9 mouse cellular contexts compared by ENCODE assay signal in genomic region chr9:119323260-119323645, GRCm38 (mm10). TPM values are rescaled to one million over a fixed set of nuclear protein-coding genes. Genes with fewer than 3 reads are reported as not detected.
DNase-seq lines count a peak whose midpoint lies in the region; ATAC-seq and TF ChIP-seq lines count a peak whose summit lies in the region.
"Had no signal": no experiment of that assay in that cellular context is flagged by ENCODE, and none has a peak within 500 bp of the region (broad histone marks: within the 10 kb centered on the region; RNA-seq: fewer than 3 reads in every experiment).

No protein-coding gene starts in this region.

- no peaks in the 10 kb centered on the region for H3K9me3 ChIP-seq in embryonic facial prominence, embryonic 12.5 days
- H3K9me3 ChIP-seq in intestine, postnatal 0 days (ENCODE audit: control insufficient read depth), result no peaks in the 10 kb centered on the region
- no peaks in the 10 kb centered on the region for H3K9me3 ChIP-seq in neural tube, embryonic 13.5 days

- no peaks in the 10 kb centered on the region for H3K36me3 ChIP-seq in liver, adult 2 months (ENCODE audit: control insufficient read depth, insufficient read depth, low read length)
- no peaks in the 10 kb centered on the region for H3K36me3 ChIP-seq in embryonic facial prominence, embryonic 12.5 days
- 0 out of 2 replicates have a peak, but pooled peaks cover 2% of the 10 kb centered on the region for H3K36me3 ChIP-seq in intestine, postnatal 0 days (ENCODE audit: control insufficient read depth, insufficient read depth)
- H3K36me3 ChIP-seq in neural tube, embryonic 13.5 days, result no peaks in the 10 kb centered on the region

- peak overlapping the region; percentile 81 for H3K4me2 ChIP-seq in embryonic facial prominence, embryonic 12.5 days (replicated peaks)
- H3K4me2 ChIP-seq in intestine, postnatal 0 days (replicated peaks; ENCODE audit: low read depth), result peak overlapping the region; percentile 99
- peak overlapping the region; percentile 76 for H3K4me2 ChIP-seq in neural tube, embryonic 13.5 days

- H3K9ac ChIP-seq in liver, adult 2 months (ENCODE audit: low read depth, low read length), result peak overlapping the region; percentile 77
- peak overlapping the region; percentile 50; the same call in 1 of the 2 replicates for H3K9ac ChIP-seq in embryonic facial prominence, embryonic 12.5 days
- peak overlapping the region; percentile 80 for H3K9ac ChIP-seq in intestine, postnatal 0 days (ENCODE audit: low read depth, low read length)
- peak overlapping the region; percentile 89 for H3K9ac ChIP-seq in neural tube, embryonic 13.5 days

- peak; percentile 62 for DNase-seq in liver, adult 2 months (ENCODE audit: extremely low read depth, low read depth, low spot score)
- no peak for DNase-seq in liver
- DNase-seq in frontal cortex, postnatal 25 days (ENCODE audit: low spot score in 2 of 2), result no peak
- DNase-seq in adrenal gland, adult (ENCODE audit: inconsistent age in 2 of 2, low spot score in 1 of 2), result no peak
- no peak for DNase-seq in adrenal gland, postnatal 25 days

- no peak for TF ChIP-seq POLR2A in liver, adult 2 months (IDR thresholded peaks at IDR 0.05; ENCODE audit: extremely low read depth, insufficient read depth, low read length)

- no peak for TF ChIP-seq CTCF in liver, adult 2 months (IDR thresholded peaks at IDR 0.05; ENCODE audit: low read depth, low read length)
- no peak for TF ChIP-seq CTCF in intestine, postnatal 0 days (IDR thresholded peaks at IDR 0.05; ENCODE audit: low read depth)

- peaks cover 12% of the 10 kb centered on the region; the same call in 1 of the 2 replicates for H3K79me2 ChIP-seq in liver, adult 2 months (ENCODE audit: control insufficient read depth, insufficient read depth, low read length)

- H3K27me3 ChIP-seq in liver, adult 2 months (ENCODE audit: control insufficient read depth, insufficient read depth, low read length), result no peaks in the 10 kb centered on the region
- no peaks in the 10 kb centered on the region for H3K27me3 ChIP-seq in embryonic facial prominence, embryonic 12.5 days
- no peaks in the 10 kb centered on the region for H3K27me3 ChIP-seq in intestine, postnatal 0 days (replicated peaks; ENCODE audit: control insufficient read depth, insufficient read depth, low read length)
- no peaks in the 10 kb centered on the region for H3K27me3 ChIP-seq in neural tube, embryonic 13.5 days

- peak overlapping the region; percentile 60 for H3K4me3 ChIP-seq in liver, adult 2 months (ENCODE audit: insufficient read depth, low read depth, low read length)
- peak overlapping the region; percentile 93 for H3K4me3 ChIP-seq in embryonic facial prominence, embryonic 12.5 days
- peak overlapping the region; percentile 92 for H3K4me3 ChIP-seq in intestine, postnatal 0 days (ENCODE audit: low read depth, low read length)
- peak overlapping the region; percentile 98 for H3K4me3 ChIP-seq in neural tube, embryonic 13.5 days

- no peak for ATAC-seq in embryonic facial prominence, embryonic 12.5 days (ENCODE audit: insufficient number of reproducible peaks, insufficient read depth, low FRiP score, low TSS enrichment)
- ATAC-seq in intestine, postnatal 0 days, result no peak
- ATAC-seq in neural tube, embryonic 13.5 days (ENCODE audit: low read depth), result no peak

- peak overlapping the region; percentile 94 for H3K27ac ChIP-seq in liver, adult 2 months (replicated peaks; ENCODE audit: insufficient read depth, low read depth, low read length)
- peak overlapping the region; percentile 84 for H3K27ac ChIP-seq in embryonic facial prominence, embryonic 12.5 days
- H3K27ac ChIP-seq in intestine, postnatal 0 days (ENCODE audit: low read depth, low read length), result peak overlapping the region; percentile 93
- peak overlapping the region; percentile 95 for H3K27ac ChIP-seq in neural tube, embryonic 13.5 days (replicated peaks)

- WGBS in liver, adult 2 months, result 2% methylated on average over 9 of the region's 9 CpGs
- 8% methylated on average over 9 of the region's 9 CpGs for WGBS in embryonic facial prominence, embryonic 12.5 days
- WGBS in intestine, postnatal 0 days, result 4% methylated on average over 9 of the region's 9 CpGs
- 10% methylated on average over 9 of the region's 9 CpGs for WGBS in neural tube, embryonic 13.5 days

- peaks cover 9% of the 10 kb centered on the region for H3K4me1 ChIP-seq in liver, adult 2 months (ENCODE audit: control insufficient read depth, insufficient read depth, low read length)
- H3K4me1 ChIP-seq in embryonic facial prominence, embryonic 12.5 days, result peaks cover 8% of the 10 kb centered on the region; the same call in 1 of the 2 replicates
- no peaks in the 10 kb centered on the region for H3K4me1 ChIP-seq in intestine, postnatal 0 days (replicated peaks; ENCODE audit: control insufficient read depth, insufficient read depth, low read length)
- H3K4me1 ChIP-seq in neural tube, embryonic 13.5 days (replicated peaks), result peaks cover 34% of the 10 kb centered on the region

RNA-seq across cellular contexts. Expression of gene Oxsr1, which starts 1.0 kb away (rescaled TPM):
- total RNA-seq in liver, adult 2 months (2014; rRNA removed), result 14.2 and 15.6 TPM in 2 replicates
- polyA plus RNA-seq in liver, adult 2 months (2012; rRNA removed), result 7.6 and 8.6 TPM in 2 replicates
- polyA plus RNA-seq in embryonic facial prominence, embryonic 12.5 days (2016; fragmentation: Nextera tagmentation; extraction: Ambion mirVana), result 17.9 and 18.0 TPM in 2 replicates
- polyA plus RNA-seq in intestine, postnatal 0 days (2015; fragmentation: Nextera tagmentation; extraction: Ambion mirVana), result 7.9 and 8.7 TPM in 2 replicates
- polyA plus RNA-seq in neural tube, embryonic 13.5 days (2015; fragmentation: Nextera tagmentation; extraction: Ambion mirVana), result 12.3 and 12.9 TPM in 2 replicates
- 33.7 and 37.5 TPM in 2 replicates for total RNA-seq in adrenal gland, postnatal 25 days (2021)

RNA-seq across cellular contexts. Expression of gene Acaa1a, which starts 16.2 kb away (rescaled TPM):
- 155 and 170 TPM in 2 replicates for total RNA-seq in liver, adult 2 months (2014; rRNA removed)
- polyA plus RNA-seq in liver, adult 2 months (2012; rRNA removed), result 280 and 328 TPM in 2 replicates
- polyA plus RNA-seq in embryonic facial prominence, embryonic 12.5 days (2016; fragmentation: Nextera tagmentation; extraction: Ambion mirVana), result 93.7 and 97.8 TPM in 2 replicates
- 90.5 and 97.0 TPM in 2 replicates for polyA plus RNA-seq in intestine, postnatal 0 days (2015; fragmentation: Nextera tagmentation; extraction: Ambion mirVana)
- 98.3 and 106 TPM in 2 replicates for polyA plus RNA-seq in neural tube, embryonic 13.5 days (2015; fragmentation: Nextera tagmentation; extraction: Ambion mirVana)
- 99.0 and 138 TPM in 2 replicates for total RNA-seq in adrenal gland, postnatal 25 days (2021)

RNA-seq across cellular contexts. Expression of gene Myd88, which starts 18.0 kb away (rescaled TPM):
- 4.8 and 6.3 TPM in 2 replicates for total RNA-seq in liver, adult 2 months (2014; rRNA removed)
- 9.8 and 11.3 TPM in 2 replicates for polyA plus RNA-seq in liver, adult 2 months (2012; rRNA removed)
- polyA plus RNA-seq in embryonic facial prominence, embryonic 12.5 days (2016; fragmentation: Nextera tagmentation; extraction: Ambion mirVana), result 11.6 and 11.8 TPM in 2 replicates
- polyA plus RNA-seq in intestine, postnatal 0 days (2015; fragmentation: Nextera tagmentation; extraction: Ambion mirVana), result 29.7 and 30.9 TPM in 2 replicates
- 6.6 and 6.9 TPM in 2 replicates for polyA plus RNA-seq in neural tube, embryonic 13.5 days (2015; fragmentation: Nextera tagmentation; extraction: Ambion mirVana)
- total RNA-seq in adrenal gland, postnatal 25 days (2021), result 23.7 and 32.1 TPM in 2 replicates

RNA-seq across cellular contexts. Expression of gene Xylb, which starts 33.9 kb away (rescaled TPM):
- 204 and 276 TPM in 2 replicates for total RNA-seq in liver, adult 2 months (2014; rRNA removed)
- polyA plus RNA-seq in liver, adult 2 months (2012; rRNA removed), result 154 and 166 TPM in 2 replicates
- polyA plus RNA-seq in embryonic facial prominence, embryonic 12.5 days (2016; fragmentation: Nextera tagmentation; extraction: Ambion mirVana), result 6.6 and 6.7 TPM in 2 replicates
- polyA plus RNA-seq in intestine, postnatal 0 days (2015; fragmentation: Nextera tagmentation; extraction: Ambion mirVana), result 10.8 and 11.7 TPM in 2 replicates
- polyA plus RNA-seq in neural tube, embryonic 13.5 days (2015; fragmentation: Nextera tagmentation; extraction: Ambion mirVana), result 2.4 and 2.6 TPM in 2 replicates
- total RNA-seq in adrenal gland, postnatal 25 days (2021), result 1.3 and 2.6 TPM in 2 replicates

RNA-seq across cellular contexts. Expression of gene Slc22a14, which starts 42.1 kb away (rescaled TPM):
- not detected in 2 replicates for total RNA-seq in liver, adult 2 months (2014; rRNA removed)
- not detected in 2 replicates for polyA plus RNA-seq in liver, adult 2 months (2012; rRNA removed)
- polyA plus RNA-seq in embryonic facial prominence, embryonic 12.5 days (2016; fragmentation: Nextera tagmentation; extraction: Ambion mirVana), result not detected in 2 replicates
- 0.12 TPM in 1 of 2 replicates, not detected in the other for polyA plus RNA-seq in intestine, postnatal 0 days (2015; fragmentation: Nextera tagmentation; extraction: Ambion mirVana)
- not detected in 2 replicates for polyA plus RNA-seq in neural tube, embryonic 13.5 days (2015; fragmentation: Nextera tagmentation; extraction: Ambion mirVana)
- total RNA-seq in adrenal gland, postnatal 25 days (2021), result not detected in 2 replicates
- total RNA-seq: megakaryocyte progenitor cell, adult 5-6 weeks had no signal
